Mouse (Mus musculus) MEL (cell line): Measurements from ENCODE around the gene Rad51b. TPM values are rescaled to one million over a fixed set of nuclear protein-coding genes. Genes with fewer than 3 reads are reported as not detected.

Source experiments
- DNase-seq: peaks from one replicate; pipeline ENCODE4 v3.0.0; 2011; ENCODE audit warnings: low read depth, low spot score
- H3K27ac ChIP-seq: 2 replicates; pipeline ENCODE4 v1.5.1; 2012; ENCODE audit warnings: low read depth, mild to moderate bottlenecking, control low read depth, low read length, moderate library complexity; ENCODE audit not compliant: control insufficient read depth
- H3K27me3 ChIP-seq, 2 experiments: fragments of 150-350 bp in 1 of 2; sonication (generic) in 1 of 2; 2 replicates each; pipeline ENCODE4 v1.6.1; 2012; ENCODE audit warnings: low read length in 2 of 2, mild to moderate bottlenecking in 2 of 2, improper control_type of control experiment in 1 of 2, moderate library complexity in 1 of 2; ENCODE audit not compliant: insufficient read depth in 2 of 2, control insufficient read depth in 1 of 2
- H3K36me3 ChIP-seq, 2 experiments: 2 replicates each; pipeline ENCODE4 v1.6.1; 2012 to 2014; ENCODE audit warnings: low read length in 2 of 2, improper control_type of control experiment in 1 of 2, inconsistent platforms in 1 of 2, mild to moderate bottlenecking in 1 of 2; ENCODE audit not compliant: insufficient read depth in 2 of 2, control insufficient read depth in 1 of 2
- H3K4me1 ChIP-seq, 2 experiments: fragments of 150-350 bp in 1 of 2; sonication (generic) in 1 of 2; 2 replicates each; pipeline ENCODE4 v1.6.1; 2012; ENCODE audit warnings: low read length in 2 of 2, improper control_type of control experiment in 1 of 2, mild to moderate bottlenecking in 1 of 2; ENCODE audit not compliant: insufficient read depth in 2 of 2, control insufficient read depth in 1 of 2
- H3K4me3 ChIP-seq, 2 experiments: fragments of 150-350 bp in 1 of 2; sonication (generic) in 1 of 2; 2 replicates each; pipeline ENCODE4 v1.5.1; 2012; ENCODE audit warnings: low read depth in 2 of 2, low read length in 2 of 2, mild to moderate bottlenecking in 2 of 2, moderate library complexity in 2 of 2, control low read depth in 1 of 2, improper control_type of control experiment in 1 of 2; ENCODE audit not compliant: control insufficient read depth in 1 of 2, insufficient read depth in 1 of 2
- H3K79me2 ChIP-seq: 2 replicates; pipeline ENCODE4 v1.6.1; 2012; ENCODE audit warnings: mild to moderate bottlenecking, low read length, moderate library complexity; ENCODE audit not compliant: control insufficient read depth, poor library complexity, insufficient read depth
- H3K9ac ChIP-seq: 2 replicates; pipeline ENCODE4 v1.6.1; 2012; ENCODE audit warnings: low read depth, mild to moderate bottlenecking, control low read depth, low read length, moderate library complexity; ENCODE audit not compliant: control insufficient read depth, poor library complexity, severe bottlenecking
- H3K9me3 ChIP-seq: fragments of 150-350 bp; sonication (generic); replicated peaks from 2 replicates; pipeline ENCODE4 v1.6.1; 2012; ENCODE audit warnings: mild to moderate bottlenecking, low read length, improper control_type of control experiment, moderate library complexity; ENCODE audit not compliant: insufficient read depth
- BHLHE40 ChIP-seq: IDR thresholded peaks from 2 replicates; pipeline ENCODE4 v1.6.1; 2012; ENCODE audit warnings: low read depth, mild to moderate bottlenecking, inconsistent platforms, low read length, improper control_type of control experiment, borderline replicate concordance
- CHD1 ChIP-seq: IDR thresholded peaks from 2 replicates; pipeline ENCODE4 v1.6.1; 2012; ENCODE audit warnings: low read depth, mild to moderate bottlenecking, inconsistent platforms, low read length, improper control_type of control experiment
- CHD2 ChIP-seq: IDR thresholded peaks from 2 replicates; pipeline ENCODE4 v1.6.1; 2011; ENCODE audit warnings: low read length, improper control_type of control experiment
- CTCF ChIP-seq, 3 experiments: IDR thresholded peaks in 2 of 3; conservative IDR thresholded peaks in 1 of 3; 2 replicates each; pipeline ENCODE4 v1.5.1; 2011 to 2012; ENCODE audit warnings: low read length in 3 of 3, low read depth in 2 of 3, mild to moderate bottlenecking in 2 of 3, improper control_type of control experiment in 1 of 3, inconsistent platforms in 1 of 3, mixed read lengths in 1 of 3, moderate library complexity in 1 of 3; ENCODE audit not compliant: control insufficient read depth in 1 of 3, insufficient read depth in 1 of 3, poor library complexity in 1 of 3, severe bottlenecking in 1 of 3
- E2F4 ChIP-seq: IDR thresholded peaks from 2 replicates; pipeline ENCODE4 v1.6.1; 2011; ENCODE audit warnings: low read depth, low read length, improper control_type of control experiment, borderline replicate concordance
- ELF1 ChIP-seq: IDR thresholded peaks from 2 replicates; pipeline ENCODE4 v1.6.1; 2014; ENCODE audit warnings: low read depth, mild to moderate bottlenecking, inconsistent platforms, low read length, improper control_type of control experiment, moderate library complexity
- EP300 ChIP-seq, 2 experiments: IDR thresholded peaks; 2 replicates each; pipeline ENCODE4 v1.6.1; 2011; ENCODE audit warnings: improper control_type of control experiment in 2 of 2, low read length in 2 of 2, low read depth in 1 of 2, mild to moderate bottlenecking in 1 of 2
- GATA1 ChIP-seq: IDR thresholded peaks from 2 replicates; pipeline ENCODE4 v1.6.1; 2011; ENCODE audit warnings: low read depth, low read length, improper control_type of control experiment
- HCFC1 ChIP-seq: IDR thresholded peaks from 2 replicates; pipeline ENCODE4 v1.6.1; 2012; ENCODE audit warnings: low read depth, mild to moderate bottlenecking, inconsistent platforms, low read length, improper control_type of control experiment, moderate library complexity
- KAT2A ChIP-seq: conservative IDR thresholded peaks from 2 replicates; pipeline ENCODE4 v1.6.1; 2012; ENCODE audit warnings: low read depth, low read length, improper control_type of control experiment, inconsistent platforms
- MAFK ChIP-seq: IDR thresholded peaks from 2 replicates; pipeline ENCODE4 v1.6.1; 2011; ENCODE audit warnings: low read depth, mild to moderate bottlenecking, low read length, improper control_type of control experiment, borderline replicate concordance
- MEF2A ChIP-seq: IDR thresholded peaks from 2 replicates; pipeline ENCODE4 v1.6.1; 2014; ENCODE audit warnings: low read depth, mild to moderate bottlenecking, inconsistent platforms, low read length, improper control_type of control experiment; ENCODE audit not compliant: poor library complexity, insufficient replicate concordance, severe bottlenecking; ENCODE audit errors: extremely low read depth
- MXI1 ChIP-seq: IDR thresholded peaks from 2 replicates; pipeline ENCODE4 v1.6.1; 2011; ENCODE audit warnings: mild to moderate bottlenecking, low read depth, low read length, improper control_type of control experiment
- MYB ChIP-seq: IDR thresholded peaks from 2 replicates; pipeline ENCODE4 v1.6.1; 2011; ENCODE audit warnings: mild to moderate bottlenecking, low read depth, low read length, improper control_type of control experiment
- MYC ChIP-seq: IDR thresholded peaks from 2 replicates; pipeline ENCODE4 v1.6.1; 2011; ENCODE audit warnings: low read depth, mild to moderate bottlenecking, low read length, improper control_type of control experiment, moderate library complexity
- NELFE ChIP-seq: IDR thresholded peaks from 2 replicates; pipeline ENCODE4 v1.6.1; 2011; ENCODE audit warnings: low read depth, low read length, improper control_type of control experiment
- NRF1 ChIP-seq: IDR thresholded peaks from 2 replicates; pipeline ENCODE4 v1.6.1; 2014; ENCODE audit warnings: low read depth, mild to moderate bottlenecking, inconsistent platforms, low read length, improper control_type of control experiment, moderate library complexity; ENCODE audit not compliant: poor library complexity, insufficient read depth, severe bottlenecking
- POLR2A ChIP-seq, 2 experiments: IDR thresholded peaks; 2 replicates each; pipeline ENCODE4 v1.6.1; 2011 to 2012; ENCODE audit warnings: low read length in 2 of 2, mild to moderate bottlenecking in 2 of 2, control low read depth in 1 of 2, improper control_type of control experiment in 1 of 2, low read depth in 1 of 2, moderate library complexity in 1 of 2; ENCODE audit not compliant: control insufficient read depth in 1 of 2, insufficient read depth in 1 of 2, poor library complexity in 1 of 2
- POLR2AphosphoS2 ChIP-seq: IDR thresholded peaks from 2 replicates; pipeline ENCODE4 v1.6.1; 2011; ENCODE audit warnings: low read length, improper control_type of control experiment
- POLR2AphosphoS5 ChIP-seq: IDR thresholded peaks from 2 replicates; pipeline ENCODE4 v1.6.1; 2012; ENCODE audit warnings: low read depth, borderline replicate concordance, mild to moderate bottlenecking, inconsistent platforms, low read length, moderate library complexity, mixed read lengths
- RAD21 ChIP-seq: IDR thresholded peaks from 2 replicates; pipeline ENCODE4 v1.6.1; 2011; ENCODE audit warnings: mild to moderate bottlenecking, low read depth, low read length, improper control_type of control experiment
- RCOR1 ChIP-seq: IDR thresholded peaks from 2 replicates; pipeline ENCODE4 v1.6.1; 2012; ENCODE audit warnings: low read depth, mild to moderate bottlenecking, inconsistent platforms, low read length, improper control_type of control experiment
- SIN3A ChIP-seq: IDR thresholded peaks from 2 replicates; pipeline ENCODE4 v1.6.1; 2012; ENCODE audit warnings: low read length, improper control_type of control experiment, inconsistent platforms
- SMC3 ChIP-seq: IDR thresholded peaks from 2 replicates; pipeline ENCODE4 v1.6.1; 2011; ENCODE audit warnings: low read depth, low read length, improper control_type of control experiment
- TAL1 ChIP-seq: IDR thresholded peaks from 2 replicates; pipeline ENCODE4 v1.6.1; 2012; ENCODE audit warnings: mild to moderate bottlenecking, inconsistent platforms, low read length, moderate library complexity, mixed read lengths
- TBP ChIP-seq: IDR thresholded peaks from 2 replicates; pipeline ENCODE4 v1.8.0; 2011; ENCODE audit warnings: low read depth, low read length, improper control_type of control experiment
- UBTF ChIP-seq: IDR thresholded peaks from 2 replicates; pipeline ENCODE4 v1.6.1; 2012; ENCODE audit warnings: low read depth, mild to moderate bottlenecking, inconsistent platforms, low read length, improper control_type of control experiment, moderate library complexity, borderline replicate concordance; ENCODE audit not compliant: insufficient read depth
- USF1 ChIP-seq: IDR thresholded peaks from 2 replicates; pipeline ENCODE4 v1.6.1; 2014; ENCODE audit warnings: low read depth, mild to moderate bottlenecking, inconsistent platforms, low read length, improper control_type of control experiment, moderate library complexity
- ZMIZ1 ChIP-seq: IDR thresholded peaks from 2 replicates; pipeline ENCODE4 v1.6.1; 2012; ENCODE audit warnings: low read depth, mild to moderate bottlenecking, inconsistent platforms, low read length, improper control_type of control experiment, moderate library complexity
- ZNF384 ChIP-seq: IDR thresholded peaks from 2 replicates; pipeline ENCODE4 v1.6.1; 2012; ENCODE audit warnings: low read depth, mild to moderate bottlenecking, inconsistent platforms, low read length, improper control_type of control experiment
- polyA plus RNA-seq, 2 experiments: library from polyadenylated mRNA; stranded (reverse) in 1 of 2; unstranded in 1 of 2; fragments of >175 nt in 1 of 2; fragments of >200 nt in 1 of 2; gene quantifications; 2 replicates each; pipeline versions ENCODE4 v1.2.1 to v1.2.4; 2012; ENCODE audit warnings: low replicate concordance in 2 of 2, low read depth in 1 of 2; ENCODE audit not compliant: insufficient read length in 2 of 2, insufficient read depth in 1 of 2, missing spikeins in 1 of 2
- total RNA-seq: library from RNA; depleted of rRNA; stranded (reverse); fragments of 300-350 nt; gene quantifications from 2 replicates; pipeline ENCODE4 v1.2.3, GENCODE M21; 2012

Rad51b gene
- total and polyA plus RNA-seq, 3 experiments = 3.6 to 5.7 TPM; not detected in 1

GRCm38 (mm10) chr12:79825922-79826321 lies 528.8 kb downstream of the Rad51b start:
- Histone ChIP-seq H3K4me3 (no peak overlapping the region), H3K27me3 (no peaks in the 10 kb centered on the region), H3K36me3 (peaks cover 0 to 20% of the 10 kb centered on the region in 2 experiments; a peak in 2 of 4 replicates), H3K27ac (no peak overlapping the region), H3K9ac (no peak overlapping the region), H3K4me1 (peaks cover 13 to 27% of the 10 kb centered on the region in 2 experiments), H3K79me2 (no peaks in the 10 kb centered on the region), H3K9me3 (no peaks in the 10 kb centered on the region)
- no peak for DNase-seq
- TF ChIP-seq NELFE (no peak), MAFK (no peak), BHLHE40 (no peak), EP300 (IDR thresholded peaks at IDR 0.05; ENCODE audit: low read depth in 1 of 2, low read length in 2 of 2) (no peak), CHD1 (no peak), TAL1 (no peak), SIN3A (no peak), MYB (no peak), POLR2AphosphoS2 (no peak), ZMIZ1 (no peak), CHD2 (no peak), E2F4 (no peak), NRF1 (no peak), UBTF (no peak), ELF1 (no peak)

GRCm38 (mm10) chr12:79827233-79827692 lies 530.2 kb downstream of the Rad51b start:
- no peaks in the 10 kb centered on the region for H3K79me2 ChIP-seq
- peaks cover 0 to 20% of the 10 kb centered on the region in 2 experiments; a peak in 2 of 4 replicates for H3K36me3 ChIP-seq
- no peaks in the 10 kb centered on the region for H3K27me3 ChIP-seq
- peak; percentile 77 for DNase-seq
- H3K4me1 ChIP-seq = peaks cover 13 to 27% of the 10 kb centered on the region in 2 experiments
- peak overlapping the region; percentile 68 for H3K27ac ChIP-seq
- no peaks in the 10 kb centered on the region for H3K9me3 ChIP-seq
- H3K9ac ChIP-seq = peak overlapping the region; percentile 39; the same call in 1 of the 2 replicates
- no peak overlapping the region for H3K4me3 ChIP-seq
- TF ChIP-seq TAL1 (peak; percentile 62), RAD21 (no peak), CTCF (IDR thresholded peaks at IDR 0.05 in 2 of 3, conservative IDR thresholded peaks at IDR 0.05 in 1 of 3; ENCODE audit: control insufficient read depth in 1 of 3, insufficient read depth in 1 of 3, low read depth in 2 of 3, low read length in 3 of 3, poor library complexity in 1 of 3, severe bottlenecking in 1 of 3) (no peak), GATA1 (peak; percentile 61), SIN3A (no peak), CHD1 (no peak), BHLHE40 (peak; percentile 25; the same call in 1 of the 2 replicates), TBP (peak; percentile 72; the same call in 1 of the 2 replicates), MYC (no peak), POLR2A (IDR thresholded peaks at IDR 0.05; ENCODE audit: control insufficient read depth in 1 of 2, insufficient read depth in 1 of 2, low read depth in 1 of 2, low read length in 2 of 2, poor library complexity in 1 of 2) (no peak), NELFE (0 out of 2 replicates have a peak, but pooled peaks have one; percentile 14), HCFC1 (0 out of 2 replicates have a peak, but pooled peaks have one; percentile 18), SMC3 (0 out of 2 replicates have a peak, but pooled peaks have one; percentile 12), E2F4 (no peak), MXI1 (no peak), POLR2AphosphoS5 (no peak), USF1 (no peak), ZNF384 (no peak), MEF2A (peak; percentile 67; the same call in 1 of the 2 replicates), MYB (peak; percentile 42; the same call in 1 of the 2 replicates), KAT2A (no peak), ZMIZ1 (no peak), RCOR1 (peak; percentile 74)
